Mouse (Mus musculus) heart, adult 2 months (tissue): ENCODE measurements around the gene Slbp.

ENCODE experiments used
- CTCF ChIP-seq: fragments of 200-600 bp; IDR thresholded peaks from 2 replicates; pipeline ENCODE4 v1.8.1; 2022; ENCODE audit warnings: antibody characterized with exemption, mild to moderate bottlenecking, moderate library complexity
- POLR2A ChIP-seq: fragments of 200-500 bp; IDR thresholded peaks from 2 replicates; pipeline ENCODE4 v1.6.1; 2011; ENCODE audit warnings: mild to moderate bottlenecking, low read depth, low read length, control low read depth; ENCODE audit not compliant: insufficient read depth

DNA sequence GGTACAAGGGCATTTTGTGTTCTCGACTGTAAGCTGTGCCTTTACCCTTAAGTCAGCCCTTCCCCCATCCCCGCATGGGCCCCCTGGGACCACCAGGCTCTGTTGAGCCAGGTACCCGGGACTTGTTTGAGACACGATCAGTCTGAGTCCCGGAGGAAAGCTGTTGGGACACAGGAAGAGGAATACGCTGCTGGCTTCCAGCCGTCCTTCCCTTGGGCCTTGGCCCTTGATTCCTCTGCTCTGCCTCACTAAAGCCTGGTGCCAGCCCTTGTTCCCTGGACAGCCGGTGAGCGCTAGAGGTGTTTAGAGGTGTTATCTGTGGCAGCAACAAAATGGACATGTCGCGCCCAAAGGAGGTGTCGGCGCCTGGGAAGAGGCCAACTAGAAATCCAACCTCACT lies 47.6 kb upstream of the Slbp start:
- TF ChIP-seq CTCF = no peak
- no peak for TF ChIP-seq POLR2A
